Mouse (Mus musculus) kidney, adult 2 months (tissue): ENCODE data around the gene Hsd11b2. TPM values are rescaled to one million over a fixed set of nuclear protein-coding genes. Genes with fewer than 3 reads are reported as not detected.

Experiments
- DNase-seq: peaks from one replicate; pipeline ENCODE4 v3.0.0; 2021
- H3K27ac ChIP-seq: fragments of 200-500 bp; 2 replicates; pipeline ENCODE4 v1.5.1; 2012; ENCODE audit warnings: low read depth, low read length, control low read depth, inconsistent platforms; ENCODE audit not compliant: insufficient read depth
- H3K27me3 ChIP-seq: fragments of 200-500 bp; replicated peaks from 2 replicates; pipeline ENCODE4 v1.6.1; 2012; ENCODE audit warnings: mild to moderate bottlenecking, moderate library complexity, low read length, inconsistent platforms; ENCODE audit not compliant: control insufficient read depth, insufficient read depth
- H3K36me3 ChIP-seq: fragments of 200-500 bp; 2 replicates; pipeline ENCODE4 v1.6.1; 2012; ENCODE audit warnings: mild to moderate bottlenecking, moderate library complexity, low read length, inconsistent platforms; ENCODE audit not compliant: control insufficient read depth, insufficient read depth
- H3K4me1 ChIP-seq: fragments of 200-500 bp; 2 replicates; pipeline ENCODE4 v1.6.1; 2011; ENCODE audit warnings: low read length; ENCODE audit not compliant: control insufficient read depth, insufficient read depth
- H3K4me3 ChIP-seq: fragments of 200-500 bp; 2 replicates; pipeline ENCODE4 v1.5.1; 2011; ENCODE audit warnings: mild to moderate bottlenecking, low read depth, low read length, control low read depth; ENCODE audit not compliant: insufficient read depth
- CTCF ChIP-seq: fragments of 200-500 bp; conservative IDR thresholded peaks from 2 replicates; pipeline ENCODE4 v1.5.1; 2011; ENCODE audit warnings: low read depth, mild to moderate bottlenecking, control low read depth, low read length, moderate library complexity, mixed read lengths; ENCODE audit not compliant: insufficient read depth, insufficient read length
- POLR2A ChIP-seq: fragments of 200-500 bp; IDR thresholded peaks from one replicate; pipeline ENCODE4 v1.6.1; 2011; ENCODE audit warnings: low read depth, low read length, control low read depth
- WGBS: fragments of 180-500 bp; shearing (Covaris S2); methylation state at CpG from one replicate; pipeline ENCODE4 v1.1.7; 2018; 5-methylcytosine and 5-hydroxymethylcytosine counted together
- polyA plus RNA-seq: library from polyadenylated mRNA; depleted of rRNA; stranded (reverse); fragments of >200 nt; gene quantifications from 2 replicates; pipeline ENCODE4 v1.2.3, GENCODE M21; 2012

Hsd11b2 gene
- polyA plus RNA-seq, 1 experiment, result 310 TPM

DNA sequence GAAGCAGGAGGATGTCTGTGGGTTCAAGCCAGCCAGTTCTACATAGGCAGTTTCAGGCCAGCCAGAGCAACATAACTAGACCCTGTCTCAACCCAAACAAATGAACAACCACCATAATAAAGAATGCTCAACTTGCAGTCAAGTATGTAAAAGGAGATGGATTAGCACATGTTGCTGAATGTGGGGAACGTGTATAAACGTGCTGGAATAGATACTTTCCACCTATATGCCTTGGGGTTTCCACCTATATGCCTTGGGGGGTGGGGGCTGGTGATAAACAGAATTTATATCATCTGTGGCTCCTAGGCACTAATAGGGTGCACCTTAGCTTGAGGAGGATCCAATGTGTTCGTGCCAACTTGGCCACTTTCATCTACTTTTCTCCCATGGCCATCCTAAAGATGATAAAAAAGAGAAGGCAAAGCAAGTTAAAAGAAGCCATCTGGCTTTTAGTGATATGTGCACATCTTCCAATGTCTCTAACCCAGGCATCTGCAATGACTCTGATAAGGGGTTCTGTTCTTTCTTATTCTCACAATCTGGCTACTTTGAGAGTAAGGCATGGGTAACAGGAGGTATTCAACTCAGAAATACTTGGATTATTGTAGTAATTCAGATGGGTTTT is 23.6 kb downstream of the Hsd11b2 start:
- WGBS, result 92% methylated on average over 3 of the region's 3 CpGs
- Histone ChIP-seq H3K36me3 (peaks cover 7% of the 10 kb centered on the region; the same call in 1 of the 2 replicates), H3K27ac (no peak overlapping the region), H3K4me3 (no peak overlapping the region), H3K27me3 (no peaks in the 10 kb centered on the region), H3K4me1 (peaks cover 36% of the 10 kb centered on the region)
- DNase-seq, result no peak
- TF ChIP-seq CTCF, result no peak
- TF ChIP-seq POLR2A, result no peak

DNA sequence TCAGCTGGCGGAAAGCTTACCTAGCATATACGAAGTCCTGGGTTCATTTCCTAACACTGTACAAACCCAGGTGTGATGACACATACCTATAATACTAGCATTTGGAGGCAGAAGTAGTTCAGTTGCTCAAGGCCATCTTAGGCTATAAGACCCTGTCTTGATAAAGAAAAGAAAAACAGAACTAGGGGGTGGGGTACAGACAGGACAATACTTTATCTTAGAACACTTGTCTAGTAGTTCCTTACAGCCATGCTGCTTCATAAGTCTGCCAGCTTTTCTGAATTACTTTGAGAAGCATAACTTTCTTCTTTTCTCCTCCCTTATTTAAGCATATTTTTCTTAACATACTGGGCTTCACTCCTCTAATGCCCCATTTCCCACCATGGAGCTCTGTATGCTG is 24.3 kb downstream of the Hsd11b2 start:
- 91% methylated on average over 2 of the region's 2 CpGs for WGBS
- no peak overlapping the region for H3K27ac ChIP-seq
- no peak for DNase-seq
- H3K4me3 ChIP-seq, result no peak overlapping the region
- peaks cover 38% of the 10 kb centered on the region for H3K4me1 ChIP-seq
- H3K36me3 ChIP-seq, result peaks cover 7% of the 10 kb centered on the region; the same call in 1 of the 2 replicates
- H3K27me3 ChIP-seq, result no peaks in the 10 kb centered on the region
- TF ChIP-seq POLR2A (no peak), CTCF (no peak)

GRCm38 (mm10) chr8:105543703-105544102 is 25.1 kb downstream of the Hsd11b2 start:
- no peak for TF ChIP-seq POLR2A
- no peak for TF ChIP-seq CTCF
- peaks cover 3% of the 10 kb centered on the region; the same call in 1 of the 2 replicates for H3K36me3 ChIP-seq
- H3K4me1 ChIP-seq, result peaks cover 38% of the 10 kb centered on the region
- peak overlapping the region; percentile 33 for H3K27ac ChIP-seq
- H3K4me3 ChIP-seq, result no peak overlapping the region
- H3K27me3 ChIP-seq, result no peaks in the 10 kb centered on the region
- 24% methylated on average over 1 of the region's 1 CpGs for WGBS
- DNase-seq, result peak; percentile 37

GRCm38 (mm10) chr8:105544544-105545205 is 26.1 kb downstream of the Hsd11b2 start:
- Histone ChIP-seq H3K36me3 (no peaks in the 10 kb centered on the region), H3K27me3 (no peaks in the 10 kb centered on the region), H3K27ac (peak overlapping the region; percentile 33), H3K4me1 (peaks cover 38% of the 10 kb centered on the region), H3K4me3 (no peak overlapping the region)
- DNase-seq, result peak; percentile 77
- WGBS, result 11% methylated on average over 7 of the region's 7 CpGs
- TF ChIP-seq POLR2A (no peak), CTCF (no peak)

DNA sequence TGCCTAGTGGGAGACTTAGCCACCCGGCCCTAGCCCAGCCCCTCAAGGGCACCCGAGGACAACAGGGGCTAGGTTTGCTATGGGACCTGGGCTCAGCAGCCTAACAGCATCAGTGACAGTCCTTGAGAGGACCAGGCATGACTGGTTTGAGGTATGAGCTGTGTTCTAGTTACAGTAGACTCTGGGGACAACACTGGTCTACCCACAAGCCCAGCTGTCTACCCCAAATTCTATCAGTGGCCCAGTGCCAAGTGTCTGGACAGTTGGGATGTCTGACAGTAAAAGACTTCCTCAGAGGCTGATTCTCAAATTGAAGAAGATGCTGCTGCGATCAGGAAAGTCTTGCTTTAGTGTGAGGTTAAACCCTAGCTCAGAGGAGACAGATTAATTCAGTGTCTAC is 26.7 kb downstream of the Hsd11b2 start:
- Histone ChIP-seq H3K36me3 (no peaks in the 10 kb centered on the region), H3K4me3 (no peak overlapping the region), H3K27me3 (no peaks in the 10 kb centered on the region), H3K4me1 (peaks cover 38% of the 10 kb centered on the region), H3K27ac (peak overlapping the region; percentile 33)
- 50% methylated on average over 3 of the region's 3 CpGs for WGBS
- DNase-seq, result no peak
- TF ChIP-seq POLR2A, result no peak
- no peak for TF ChIP-seq CTCF

GRCm38 (mm10) chr8:105546384-105547350 is 28.1 kb downstream of the Hsd11b2 start:
- Histone ChIP-seq H3K4me3 (no peak overlapping the region), H3K4me1 (peaks cover 42% of the 10 kb centered on the region), H3K36me3 (no peaks in the 10 kb centered on the region), H3K27me3 (no peaks in the 10 kb centered on the region), H3K27ac (0 out of 2 replicates have a peak overlapping the region, but pooled peaks have one; percentile 13)
- TF ChIP-seq CTCF (no peak), POLR2A (no peak)
- WGBS, result 57% methylated on average over 6 of the region's 6 CpGs
- DNase-seq, result peak; percentile 38
